Mouse (Mus musculus) T-helper 1 cell (primary cell): ENCODE measurements around the gene Nell2.

Experiments
- in situ Hi-C: fragments of 300-600 bp; cut with MboI, MseI; formaldehyde crosslinking; loops from one replicate; pipeline ENCODE4 v1.15.1; 2025; ENCODE audit warnings: high pct_unique_total_duplicates

The Nell2 gene

GRCm38 (mm10) chr15:95107246-95107809 lies 421.0 kb downstream of the Nell2 start:
- in situ Hi-C loops = no loop called here

DNA sequence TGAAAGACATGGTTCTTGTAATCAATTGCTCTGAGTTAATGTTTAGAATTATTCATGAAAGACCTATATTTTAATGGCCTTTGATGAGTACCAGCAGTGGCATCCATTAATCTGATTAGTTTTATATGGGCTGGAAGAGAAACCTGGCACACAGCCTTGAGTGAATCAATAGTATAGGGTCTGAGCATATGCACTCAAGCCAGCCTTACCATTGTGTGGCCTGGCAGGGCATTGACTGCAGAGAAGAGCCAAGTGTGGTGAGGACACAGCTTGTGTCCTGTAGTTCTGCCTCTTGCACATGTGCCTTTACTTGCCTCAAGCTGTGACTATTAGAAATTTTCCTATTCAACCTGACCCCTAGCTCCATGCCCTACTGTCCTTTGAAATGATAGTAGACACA lies 426.8 kb downstream of the Nell2 start:
- in situ Hi-C loops = no loop called here

GRCm38 (mm10) chr15:95100133-95100532 lies 428.2 kb downstream of the Nell2 start:
- in situ Hi-C loops = no loop called here

- in situ Hi-C loops = no loop called here
Observed at GRCm38 (mm10) chr15:95085962-95086361, 442.4 kb downstream of the Nell2 start.

DNA sequence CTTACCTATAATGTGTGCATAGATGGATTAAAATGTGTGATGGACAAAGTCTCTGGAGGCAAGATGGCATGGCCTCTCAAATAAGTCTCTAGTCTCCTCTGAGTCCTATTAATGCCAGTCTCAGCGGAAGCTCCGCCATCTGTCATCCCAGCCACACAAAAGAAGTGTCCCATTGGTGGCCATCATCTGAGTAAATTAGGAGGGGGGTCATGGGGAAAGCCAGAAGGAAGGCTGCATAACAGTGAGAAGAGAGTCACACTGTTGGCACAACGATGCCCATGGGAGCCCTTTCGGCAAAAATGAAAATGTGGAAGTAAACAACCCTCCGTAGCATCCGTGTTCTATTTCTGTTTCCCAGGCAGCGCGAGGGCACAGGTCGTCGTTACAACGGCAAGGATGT lies 446.7 kb downstream of the Nell2 start:
- in situ Hi-C loops = no loop called here

GRCm38 (mm10) chr15:95075356-95075755 lies 453.0 kb downstream of the Nell2 start:
- in situ Hi-C loops = no loop called here

DNA sequence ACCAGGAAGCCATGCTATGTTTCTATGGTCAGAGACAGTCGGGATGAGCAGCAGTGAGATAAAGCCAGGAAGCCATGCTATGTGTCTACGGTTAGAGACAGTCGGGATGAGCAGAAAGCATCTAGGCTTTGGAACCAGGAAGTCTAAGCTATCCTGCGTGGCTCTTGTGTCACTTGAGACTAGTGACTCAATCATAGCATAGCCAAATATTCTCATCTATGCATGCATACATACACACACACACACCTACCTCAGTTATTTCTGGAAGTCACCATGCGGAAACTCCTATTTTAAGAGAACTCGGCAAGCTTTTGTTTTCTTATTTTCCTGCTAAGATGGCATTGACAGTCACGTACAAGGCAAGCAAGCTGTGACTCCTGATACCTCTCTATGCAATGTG lies 457.5 kb downstream of the Nell2 start:
- in situ Hi-C loops = no loop called here

DNA sequence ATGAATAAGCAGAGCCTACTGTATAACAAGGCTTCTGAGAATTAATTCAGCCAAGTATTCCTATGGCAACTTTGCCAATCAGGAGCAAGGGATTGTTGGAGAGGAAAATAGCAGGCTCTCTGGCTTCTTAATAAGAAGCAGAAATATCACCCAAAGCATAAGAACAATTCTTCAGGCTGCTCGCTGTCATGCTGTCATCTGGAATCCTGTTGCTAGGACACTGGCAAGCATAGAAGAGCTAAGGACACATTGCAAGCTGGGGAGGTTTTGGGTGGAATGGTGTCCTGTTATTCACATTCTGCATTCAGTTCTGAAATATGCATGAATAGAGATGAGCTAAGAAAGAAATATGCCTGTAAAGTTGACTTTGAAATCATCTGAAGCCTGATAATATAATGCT lies 459.6 kb downstream of the Nell2 start:
- in situ Hi-C loops = no loop called here

GRCm38 (mm10) chr15:95068023-95068422 lies 460.3 kb downstream of the Nell2 start:
- in situ Hi-C loops = no loop called here

DNA sequence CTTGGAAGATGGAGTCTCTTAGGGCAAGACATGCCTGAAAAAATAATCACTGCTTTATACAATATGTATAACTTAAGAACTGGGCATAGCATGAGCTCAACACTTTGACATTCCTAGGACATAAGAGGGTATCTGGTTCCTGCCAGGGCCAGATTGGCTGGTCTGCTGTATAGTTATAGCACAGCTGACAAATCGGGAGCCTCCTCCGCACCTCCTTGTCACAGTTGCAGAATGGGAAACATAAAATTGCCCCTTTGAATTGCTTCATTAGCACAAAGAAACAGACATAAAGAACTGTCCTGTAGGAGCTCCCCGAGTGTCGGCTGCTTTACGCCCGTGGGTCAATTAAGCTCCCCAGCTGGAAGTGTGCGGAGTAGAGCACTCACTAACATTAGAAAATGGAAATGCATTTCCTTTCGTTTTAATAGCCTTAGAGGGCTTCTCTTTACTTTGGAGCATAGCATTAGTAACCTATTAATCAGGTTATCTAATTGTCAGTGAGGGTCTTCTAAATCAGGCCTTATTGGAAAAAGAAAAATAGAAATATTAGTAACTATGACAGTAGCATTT lies 473.2 kb downstream of the Nell2 start:
- in situ Hi-C loops = no loop called here

DNA sequence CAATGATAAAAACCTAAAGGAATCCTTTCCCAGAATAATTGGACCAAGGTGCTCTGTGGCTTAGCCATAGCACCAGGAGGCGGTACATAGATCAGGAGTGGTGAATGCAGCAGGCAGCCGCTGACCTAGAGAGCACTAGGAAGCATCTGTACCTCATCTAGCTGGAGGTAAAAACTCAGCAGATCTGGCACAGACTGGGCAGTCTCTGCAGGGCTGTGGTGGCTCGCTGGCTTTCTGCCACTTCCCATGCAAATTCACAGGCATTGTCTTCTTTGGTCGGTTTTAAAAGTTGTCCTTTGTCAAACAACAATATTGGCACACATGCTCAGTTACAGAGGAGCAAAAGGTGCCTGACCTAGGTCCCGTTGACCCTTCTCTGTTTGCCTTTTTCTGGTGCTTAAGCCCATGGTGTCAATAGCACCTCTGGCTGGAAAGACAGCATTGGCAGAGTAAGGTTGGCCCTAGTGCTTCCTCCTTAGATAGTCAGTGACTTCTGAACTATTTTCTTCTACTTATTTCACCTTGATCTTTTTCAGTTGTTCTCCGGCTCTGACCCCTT lies 479.1 kb downstream of the Nell2 start:
- in situ Hi-C loops = no loop called here

- in situ Hi-C loops = no loop called here
Observed at GRCm38 (mm10) chr15:95047486-95047885, 480.9 kb downstream of the Nell2 start.

DNA sequence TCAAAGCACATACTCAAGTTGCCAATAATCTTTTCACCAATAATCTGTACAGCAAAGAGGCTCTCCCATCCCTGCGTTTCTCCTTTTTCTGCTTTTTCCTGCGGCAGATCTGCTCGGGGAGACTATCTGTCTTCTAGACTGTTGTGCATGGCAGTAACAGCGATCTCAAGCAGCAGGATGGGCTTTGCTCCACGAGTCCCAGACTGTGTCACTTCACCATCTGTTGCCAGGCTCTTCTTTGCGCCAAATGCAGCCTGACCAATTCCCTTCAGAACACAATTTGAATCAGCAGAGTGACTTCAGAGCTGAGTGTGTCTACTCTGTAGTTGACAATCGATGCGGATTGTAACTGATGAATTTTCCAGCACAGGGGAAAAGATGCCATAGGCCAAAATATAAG lies 484.3 kb downstream of the Nell2 start:
- in situ Hi-C loops = no loop called here

GRCm38 (mm10) chr15:95042437-95042836 lies 485.9 kb downstream of the Nell2 start:
- in situ Hi-C loops = no loop called here

DNA sequence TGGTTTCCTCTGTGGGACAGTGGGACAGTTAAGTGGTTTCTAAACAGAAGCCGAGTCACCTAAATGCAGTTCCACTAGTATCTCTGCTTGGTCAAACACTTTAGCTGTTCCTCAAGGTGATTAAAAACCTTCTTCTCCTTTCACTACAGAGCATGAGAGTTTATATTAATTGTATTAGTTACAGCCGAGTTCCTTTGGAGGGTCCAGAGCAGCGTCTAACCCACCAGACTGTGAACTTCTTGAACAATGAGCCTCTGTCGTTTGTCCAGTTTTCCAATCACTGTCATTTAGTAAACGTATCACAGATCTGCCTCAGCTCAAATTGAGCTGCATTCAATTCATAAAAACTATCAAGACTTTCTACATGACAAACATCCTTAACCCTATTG lies 498.9 kb downstream of the Nell2 start:
- in situ Hi-C loops = no loop called here

GRCm38 (mm10) chr15:95028862-95029486 lies 499.4 kb downstream of the Nell2 start:
- in situ Hi-C loops = no loop called here
